13 mouse cellular contexts compared by ENCODE assay signal in genomic region chr2:35628052-35628451, GRCm38 (mm10).
DNase-seq lines count a peak whose midpoint lies in the region; ATAC-seq and TF ChIP-seq lines count a peak whose summit lies in the region.
"Had no signal": no experiment of that assay in that cellular context is flagged by ENCODE, and none has a peak within 500 bp of the region (broad histone marks: within the 10 kb centered on the region; RNA-seq: fewer than 3 reads in every experiment).

No protein-coding gene starts in this region.

- no peak for TF ChIP-seq POLR2A in kidney, adult 2 months (IDR thresholded peaks at IDR 0.05; ENCODE audit: low read depth, low read length)

- H3K4me2 ChIP-seq in kidney, embryonic 16.5 days (replicated peaks; ENCODE audit: low read depth, low read length): no peak overlapping the region
- no peak overlapping the region for H3K4me2 ChIP-seq in forebrain, postnatal 0 days (ENCODE audit: low read depth)

- no peaks in the 10 kb centered on the region for H3K27me3 ChIP-seq in kidney, adult 2 months (replicated peaks; ENCODE audit: control insufficient read depth, insufficient read depth, low read length)
- no peaks in the 10 kb centered on the region for H3K27me3 ChIP-seq in kidney, embryonic 16.5 days (ENCODE audit: insufficient read depth, low read length)
- no peaks in the 10 kb centered on the region for H3K27me3 ChIP-seq in forebrain, postnatal 0 days (ENCODE audit: insufficient read depth, low read length)

- intact Hi-C loops in gastrocnemius, adult 2 months (cut with DNase I): no loop called here

- WGBS in kidney, adult 2 months: 83% methylated on average over 7 of the region's 7 CpGs
- 69% methylated on average over 7 of the region's 7 CpGs for WGBS in kidney, embryonic 16.5 days
- WGBS in forebrain, postnatal 0 days: 35% methylated on average over 7 of the region's 7 CpGs

- no peak for ATAC-seq in kidney, embryonic 16.5 days (ENCODE audit: low FRiP score, low TSS enrichment)
- peak; percentile 5; the same call in 1 of the 2 replicates for ATAC-seq in forebrain, postnatal 0 days

- peak overlapping the region; percentile 87 for H3K27ac ChIP-seq in gastrocnemius, adult 2 months
- 0 out of 2 replicates have a peak overlapping the region, but pooled peaks have one; percentile 29 for H3K27ac ChIP-seq in kidney, adult 2 months (ENCODE audit: insufficient read depth, low read depth, low read length)
- H3K27ac ChIP-seq in kidney, embryonic 16.5 days (ENCODE audit: low read length): no peak overlapping the region
- H3K27ac ChIP-seq in forebrain, postnatal 0 days (ENCODE audit: low read depth, low read length): no peak overlapping the region
- H3K27ac ChIP-seq: stomach, postnatal 0 days had no signal

- H3K9ac ChIP-seq in kidney, embryonic 16.5 days (replicated peaks; ENCODE audit: low read length): no peak overlapping the region
- no peak overlapping the region for H3K9ac ChIP-seq in forebrain, postnatal 0 days

- no peak for DNase-seq in gastrocnemius, adult 2 months
- no peak for DNase-seq in gastrocnemius, postnatal 25 days
- DNase-seq in kidney, adult 2 months: no peak
- DNase-seq in cerebellum, adult 9-11 months: peak; percentile 73
- no peak for DNase-seq in forebrain, postnatal 0 days
- no peak for DNase-seq in MN1 (ENCODE audit: low spot score)
- no peak for DNase-seq in urinary bladder, adult 2 months (ENCODE audit: low spot score)
- DNase-seq: adrenal gland, adult 2 months; gastrocnemius, postnatal 14 days; kidney, adult 11 months had no signal

- H3K4me3 ChIP-seq in gastrocnemius, adult 2 months: peak overlapping the region; percentile 75
- H3K4me3 ChIP-seq in kidney, adult 2 months (ENCODE audit: insufficient read depth, low read depth, low read length): no peak overlapping the region
- H3K4me3 ChIP-seq in kidney, embryonic 16.5 days (ENCODE audit: low read length): no peak overlapping the region
- H3K4me3 ChIP-seq in forebrain, postnatal 0 days (ENCODE audit: low read depth, low read length): no peak overlapping the region
- H3K4me3 ChIP-seq: erythroblast, embryonic 14.5 days had no signal

- no peak for TF ChIP-seq CTCF in gastrocnemius, adult 2 months (IDR thresholded peaks at IDR 0.05)
- no peak for TF ChIP-seq CTCF in kidney, adult 2 months (conservative IDR thresholded peaks at IDR 0.05; ENCODE audit: insufficient read depth, insufficient read length, low read depth, low read length)
- no peak for TF ChIP-seq CTCF in forebrain, postnatal 0 days (IDR thresholded peaks at IDR 0.05; ENCODE audit: low read depth)

- peaks cover 5% of the 10 kb centered on the region; the same call in 1 of the 2 replicates for H3K4me1 ChIP-seq in kidney, adult 2 months (ENCODE audit: control insufficient read depth, insufficient read depth, low read length)
- H3K4me1 ChIP-seq in kidney, embryonic 16.5 days (ENCODE audit: insufficient read depth, low read length): peaks cover 50% of the 10 kb centered on the region
- H3K4me1 ChIP-seq in forebrain, postnatal 0 days (ENCODE audit: insufficient read depth): peaks cover 12% of the 10 kb centered on the region; the same call in 1 of the 2 replicates

- H3K36me3 ChIP-seq in kidney, adult 2 months (ENCODE audit: control insufficient read depth, insufficient read depth, low read length): no peaks in the 10 kb centered on the region
- peaks cover 6% of the 10 kb centered on the region; the same call in 1 of the 2 replicates for H3K36me3 ChIP-seq in kidney, embryonic 16.5 days (ENCODE audit: insufficient read depth, low read length)
- H3K36me3 ChIP-seq in forebrain, postnatal 0 days (ENCODE audit: insufficient read depth): no peaks in the 10 kb centered on the region

- no peaks in the 10 kb centered on the region for H3K9me3 ChIP-seq in kidney, embryonic 16.5 days (ENCODE audit: low read length)
- no peaks in the 10 kb centered on the region for H3K9me3 ChIP-seq in forebrain, postnatal 0 days (ENCODE audit: low read length)

Comparison
In these comparisons a context has a peak if more than half of its experiments do, and no peak if none do; other contexts are left out.
1. H3K27ac ChIP-seq: peak in gastrocnemius, adult 2 months (single experiment) and kidney, adult 2 months (single experiment); none in kidney, embryonic 16.5 days (single experiment) and forebrain, postnatal 0 days (single experiment).